Mouse (Mus musculus) forebrain, postnatal 0 days (tissue): Measurements from ENCODE around the gene Gas2l3. TPM values are rescaled to one million over a fixed set of nuclear protein-coding genes. Genes with fewer than 3 reads are reported as not detected.

ENCODE experiments used
- ATAC-seq: fragments of 200-750 bp; cut with Nextera tagmentation; 2 replicates; pipeline ENCODE4 v1.8.0; 2017; ENCODE audit warnings: mild to moderate bottlenecking, moderate library complexity
- DNase-seq: peaks from one replicate; pipeline ENCODE4 v3.0.0-alpha.2; 2015
- H3K27ac ChIP-seq: fragments of 300-500 bp; sonication (generic); 2 replicates; pipeline ENCODE4 v1.5.1; 2014; ENCODE audit warnings: low read depth, mild to moderate bottlenecking, antibody characterized with exemption, low read length, moderate library complexity, mixed read lengths
- H3K27me3 ChIP-seq: fragments of 300-500 bp; sonication (generic); 2 replicates; pipeline ENCODE4 v1.6.1; 2014; ENCODE audit warnings: mild to moderate bottlenecking, low read length, mixed read lengths; ENCODE audit not compliant: insufficient read depth
- H3K36me3 ChIP-seq: fragments of 300-500 bp; sonication (generic); 2 replicates; pipeline ENCODE4 v1.6.1; 2014; ENCODE audit warnings: mild to moderate bottlenecking, moderate library complexity; ENCODE audit not compliant: insufficient read depth
- H3K4me1 ChIP-seq: fragments of 300-500 bp; sonication (generic); 2 replicates; pipeline ENCODE4 v1.6.1; 2014; ENCODE audit warnings: antibody characterized with exemption; ENCODE audit not compliant: insufficient read depth
- H3K4me2 ChIP-seq: fragments of 300-500 bp; sonication (generic); 2 replicates; pipeline ENCODE4 v1.6.1; 2014; ENCODE audit warnings: low read depth, mild to moderate bottlenecking, moderate library complexity
- H3K4me3 ChIP-seq: fragments of 300-500 bp; sonication (generic); 2 replicates; pipeline ENCODE4 v1.5.1; 2014; ENCODE audit warnings: low read depth, low read length, mixed read lengths
- H3K9ac ChIP-seq: fragments of 300-500 bp; sonication (generic); 2 replicates; pipeline ENCODE4 v1.6.1; 2014; ENCODE audit warnings: mild to moderate bottlenecking
- H3K9me3 ChIP-seq: fragments of 300-500 bp; sonication (generic); 2 replicates; pipeline ENCODE4 v1.6.1; 2016; ENCODE audit warnings: low read length
- CTCF ChIP-seq: sonication (generic); IDR thresholded peaks from 2 replicates; pipeline ENCODE4 v1.5.1; 2016; ENCODE audit warnings: antibody characterized with exemption, control low read depth, low read depth
- WGBS: fragments of 180-500 bp; shearing (Covaris S2); extraction: QIAGEN DNeasy Blood & Tissue Kit; methylation state at CpG from one replicate; pipeline ENCODE4 v1.1.7; 2014; 5-methylcytosine and 5-hydroxymethylcytosine counted together
- polyA plus RNA-seq: library from polyadenylated mRNA; unstranded; fragments of >200 nt; fragmentation: Nextera tagmentation; extraction: Ambion mirVana; gene quantifications from 2 replicates; pipeline ENCODE4 v1.2.1, GENCODE M21; 2015
- total RNA-seq: library from RNA; depleted of rRNA; stranded (reverse); fragments of >200 nt; gene quantifications from 2 replicates; pipeline ENCODE4 v1.2.3, GENCODE M21; 2014

The Gas2l3 gene
- total and polyA plus RNA-seq, 2 experiments from 2014 or later = 3.0 to 6.2 TPM

DNA sequence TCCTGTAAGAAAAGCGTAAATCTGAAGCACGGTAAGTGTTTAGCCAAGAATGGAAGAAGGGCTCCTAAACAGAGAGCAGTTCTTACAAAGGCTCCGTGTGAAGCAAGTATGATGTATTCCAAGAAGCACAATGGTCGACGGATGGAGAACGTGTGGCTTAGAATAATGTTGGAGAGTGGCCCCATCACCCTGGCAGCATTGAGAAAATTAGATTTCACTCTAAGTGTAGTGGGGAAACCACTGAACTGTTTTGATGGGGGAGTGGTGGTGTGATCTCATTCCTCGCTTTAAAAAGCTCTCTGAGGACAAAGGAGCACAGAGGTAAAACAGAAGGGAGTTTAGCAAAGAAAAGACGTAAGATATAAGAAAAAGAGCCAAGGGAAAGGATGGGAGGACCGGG is 6.3 kb downstream of the Gas2l3 start:
- no peak overlapping the region for H3K9ac ChIP-seq
- TF ChIP-seq CTCF = no peak
- DNase-seq = no peak
- ATAC-seq = peak; percentile 33; the same call in 1 of the 2 replicates
- no peak overlapping the region for H3K4me3 ChIP-seq
- no peaks in the 10 kb centered on the region for H3K27me3 ChIP-seq
- 20% methylated on average over 9 of the region's 9 CpGs for WGBS
- no peaks in the 10 kb centered on the region; the same call in 1 of the 2 replicates for H3K4me1 ChIP-seq
- no peaks in the 10 kb centered on the region for H3K9me3 ChIP-seq
- H3K4me2 ChIP-seq = no peak overlapping the region
- no peak overlapping the region for H3K27ac ChIP-seq
- no peaks in the 10 kb centered on the region for H3K36me3 ChIP-seq

- DNase-seq = peak; percentile 34
- 35% methylated on average over 9 of the region's 9 CpGs for WGBS
Observed at GRCm38 (mm10) chr10:89435920-89436319, 7.8 kb downstream of the Gas2l3 start.

GRCm38 (mm10) chr10:89435413-89435812 is 8.4 kb downstream of the Gas2l3 start:
- no peaks in the 10 kb centered on the region; the same call in 1 of the 2 replicates for H3K4me1 ChIP-seq
- 32% methylated on average over 12 of the region's 12 CpGs for WGBS
- H3K27ac ChIP-seq = no peak overlapping the region
- no peak for ATAC-seq
- H3K4me2 ChIP-seq = 0 out of 2 replicates have a peak overlapping the region, but pooled peaks have one; percentile 3
- H3K9me3 ChIP-seq = no peaks in the 10 kb centered on the region
- H3K9ac ChIP-seq = no peak overlapping the region
- H3K36me3 ChIP-seq = no peaks in the 10 kb centered on the region
- TF ChIP-seq CTCF = no peak
- H3K27me3 ChIP-seq = no peaks in the 10 kb centered on the region
- H3K4me3 ChIP-seq = no peak overlapping the region
- no peak for DNase-seq

More at GRCm38 (mm10) chr10:89435920-89436319, 7.8 kb downstream of the Gas2l3 start:
- Histone ChIP-seq H3K9me3 (no peaks in the 10 kb centered on the region), H3K9ac (no peak overlapping the region), H3K27me3 (no peaks in the 10 kb centered on the region), H3K4me2 (no peak overlapping the region), H3K4me3 (no peak overlapping the region), H3K4me1 (no peaks in the 10 kb centered on the region; the same call in 1 of the 2 replicates), H3K27ac (no peak overlapping the region), H3K36me3 (no peaks in the 10 kb centered on the region)
- TF ChIP-seq CTCF = no peak
- peak; percentile 47 for ATAC-seq

- DNase-seq = peak; percentile 45
- WGBS = 15% methylated on average over 17 of the region's 17 CpGs
Observed at GRCm38 (mm10) chr10:89434509-89435210, 9.1 kb downstream of the Gas2l3 start.

GRCm38 (mm10) chr10:89432743-89433142 is 11.0 kb downstream of the Gas2l3 start:
- H3K4me2 ChIP-seq = no peak overlapping the region
- no peak overlapping the region for H3K27ac ChIP-seq
- H3K9me3 ChIP-seq = no peaks in the 10 kb centered on the region
- WGBS = 92% methylated on average over 13 of the region's 13 CpGs
- H3K4me3 ChIP-seq = no peak overlapping the region
- H3K4me1 ChIP-seq = no peaks in the 10 kb centered on the region; the same call in 1 of the 2 replicates
- H3K27me3 ChIP-seq = no peaks in the 10 kb centered on the region
- no peak for TF ChIP-seq CTCF
- no peak overlapping the region for H3K9ac ChIP-seq
- no peaks in the 10 kb centered on the region for H3K36me3 ChIP-seq
- DNase-seq (no peak), ATAC-seq (no peak)

More at GRCm38 (mm10) chr10:89434509-89435210, 9.1 kb downstream of the Gas2l3 start:
- ATAC-seq = peak; percentile 74
- Histone ChIP-seq H3K4me2 (peak overlapping the region; percentile 23; the same call in 1 of the 2 replicates), H3K27ac (no peak overlapping the region), H3K4me3 (no peak overlapping the region), H3K36me3 (no peaks in the 10 kb centered on the region), H3K27me3 (no peaks in the 10 kb centered on the region), H3K9ac (no peak overlapping the region), H3K4me1 (no peaks in the 10 kb centered on the region; the same call in 1 of the 2 replicates), H3K9me3 (no peaks in the 10 kb centered on the region)
- TF ChIP-seq CTCF = no peak

GRCm38 (mm10) chr10:89430751-89431150 is 13.0 kb downstream of the Gas2l3 start:
- H3K9me3 ChIP-seq = no peaks in the 10 kb centered on the region
- H3K27ac ChIP-seq = no peak overlapping the region
- H3K36me3 ChIP-seq = no peaks in the 10 kb centered on the region
- TF ChIP-seq CTCF = no peak
- WGBS = 92% methylated on average over 7 of the region's 7 CpGs
- no peak overlapping the region for H3K4me3 ChIP-seq
- no peak overlapping the region for H3K9ac ChIP-seq
- H3K4me1 ChIP-seq = no peaks in the 10 kb centered on the region; the same call in 1 of the 2 replicates
- no peak for DNase-seq
- no peaks in the 10 kb centered on the region for H3K27me3 ChIP-seq
- no peak overlapping the region for H3K4me2 ChIP-seq
- no peak for ATAC-seq

GRCm38 (mm10) chr10:89424800-89425393 is 18.9 kb downstream of the Gas2l3 start:
- DNase-seq (no peak), ATAC-seq (no peak; the same call in 1 of the 2 replicates)
- Histone ChIP-seq H3K9me3 (no peaks in the 10 kb centered on the region), H3K27me3 (no peaks in the 10 kb centered on the region), H3K4me2 (no peak overlapping the region), H3K27ac (no peak overlapping the region), H3K4me1 (no peaks in the 10 kb centered on the region), H3K9ac (no peak overlapping the region), H3K36me3 (no peaks in the 10 kb centered on the region), H3K4me3 (no peak overlapping the region)
- WGBS = 82% methylated on average over 11 of the region's 11 CpGs
- TF ChIP-seq CTCF = no peak
